Mouse (Mus musculus): ENCODE measurements around the gene 2510039O18Rik.

DNA sequence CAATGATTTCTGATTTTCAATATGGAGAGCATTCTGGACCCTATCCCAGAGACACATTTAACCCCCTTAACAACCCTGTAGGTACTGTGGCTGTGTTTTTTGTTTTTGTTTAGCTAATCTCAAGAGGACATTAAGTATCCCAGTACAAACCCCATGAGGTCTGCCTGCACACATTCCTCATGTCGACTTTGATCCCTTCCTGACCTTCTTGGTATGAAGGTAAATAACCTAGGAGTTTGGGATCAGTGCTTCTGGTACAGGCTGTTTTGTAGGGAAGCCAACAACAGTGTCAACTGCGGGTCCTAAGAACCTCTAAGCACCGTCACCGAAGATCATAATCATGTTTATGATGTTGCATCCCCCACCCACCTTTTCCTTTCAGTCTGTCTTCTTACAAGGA, 37.0 kb downstream of the 2510039O18Rik start:
- no peak for TF ChIP-seq CTCF (conservative IDR thresholded peaks at IDR 0.05; ENCODE audit: low read length)
- TF ChIP-seq POU5F1 (IDR thresholded peaks at IDR 0.05; ENCODE audit: borderline replicate concordance, low read length): no peak
